Mouse (Mus musculus): ENCODE data around the gene Map1a. TPM values are rescaled to one million over a fixed set of nuclear protein-coding genes. Genes with fewer than 3 reads are reported as not detected.

Gene Map1a
- polyA plus RNA-seq, 1 experiment from 2014 or later: 3.2 TPM

DNA sequence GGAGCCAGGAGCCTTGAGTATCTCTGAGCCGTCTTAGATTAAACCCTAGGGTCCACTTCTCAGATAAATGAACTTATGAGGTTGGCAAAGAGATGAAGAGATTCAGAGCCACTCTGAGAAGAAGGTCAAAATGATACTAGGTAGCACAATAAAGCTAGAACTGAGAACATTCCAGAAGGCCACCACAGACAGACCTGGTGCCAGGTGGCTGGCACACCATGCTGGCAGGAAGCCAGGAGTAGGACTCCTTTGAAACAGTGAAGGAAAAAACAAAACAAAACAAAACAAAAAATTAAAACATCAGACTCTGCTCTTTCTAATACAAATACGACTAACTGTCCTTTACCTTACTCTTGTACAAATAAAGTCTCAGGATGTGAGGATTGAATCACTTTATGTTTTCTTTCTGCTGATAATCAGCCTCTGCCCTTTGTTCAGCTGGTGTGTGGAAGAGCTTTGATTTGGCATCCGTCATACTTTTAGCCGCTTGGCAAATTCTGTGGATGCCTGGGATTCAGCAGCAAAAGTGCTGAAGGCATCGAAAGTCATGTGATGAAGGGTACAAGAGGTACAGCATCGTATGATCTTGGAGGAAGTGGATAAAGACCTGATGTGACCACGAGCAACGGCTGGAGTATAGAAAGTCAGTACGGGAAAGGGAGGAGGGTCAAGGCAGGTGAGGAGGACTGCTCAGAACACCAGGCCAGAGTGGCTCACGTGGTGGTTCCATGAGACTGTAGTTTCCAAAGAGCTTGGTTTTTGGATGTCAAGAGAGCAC lies 34.5 kb downstream of the Map1a start:
- no peak for ATAC-seq (replicated peaks; ENCODE audit: low FRiP score)
- 86% methylated on average over 10 of the region's 10 CpGs for WGBS
- no peaks in the 10 kb centered on the region for H3K27me3 ChIP-seq
- H3K4me1 ChIP-seq: no peaks in the 10 kb centered on the region
- no peaks in the 10 kb centered on the region for H3K9me3 ChIP-seq (replicated peaks)
- H3K4me3 ChIP-seq (replicated peaks): no peak overlapping the region
- no peak overlapping the region for H3K9ac ChIP-seq
- H3K4me2 ChIP-seq: no peak overlapping the region
- no peak overlapping the region for H3K27ac ChIP-seq
- H3K36me3 ChIP-seq: peaks cover 16% of the 10 kb centered on the region

DNA sequence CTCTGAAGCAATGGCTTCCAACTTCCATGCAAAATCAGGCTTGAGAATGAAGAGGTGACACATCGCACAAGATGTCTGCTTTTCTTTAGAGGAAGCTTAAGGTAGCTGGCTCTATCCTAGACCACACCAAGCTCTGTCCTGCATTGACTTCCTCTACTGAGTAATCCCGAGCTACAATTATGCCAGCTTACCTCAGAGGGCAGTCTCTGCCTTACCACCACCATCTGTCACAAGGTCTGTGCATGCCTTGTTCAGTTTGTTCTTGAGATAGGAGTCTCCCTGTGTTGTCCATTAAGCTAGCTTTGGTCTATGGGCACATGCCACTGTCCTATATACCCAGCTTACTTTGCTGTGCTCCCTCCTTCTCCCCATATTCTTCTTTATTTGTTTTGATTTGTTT lies 40.1 kb downstream of the Map1a start:
- no peak for ATAC-seq (replicated peaks; ENCODE audit: low FRiP score)
- Histone ChIP-seq H3K4me1 (no peaks in the 10 kb centered on the region), H3K9ac (no peak overlapping the region)

DNA sequence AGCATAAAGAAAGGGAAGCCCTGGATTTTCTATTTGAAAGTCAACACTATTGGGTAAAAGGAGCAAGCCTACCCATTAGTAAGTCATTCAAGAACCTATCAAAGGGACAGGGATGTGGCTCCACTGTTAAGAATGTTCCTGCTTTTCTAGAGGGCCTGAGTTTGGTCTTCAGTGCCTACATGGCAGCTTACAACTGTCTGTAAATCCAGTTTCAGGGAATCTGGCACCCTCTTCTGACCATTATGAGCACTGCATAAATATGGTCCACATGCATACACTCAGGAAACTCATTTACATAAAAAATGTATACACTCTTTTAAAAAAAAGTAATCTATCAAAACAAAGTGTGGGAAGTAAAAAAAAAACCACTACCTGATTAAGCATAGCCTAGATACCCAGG lies 49.7 kb downstream of the Map1a start:
- ATAC-seq (replicated peaks; ENCODE audit: low FRiP score): no peak
- H3K4me2 ChIP-seq: no peak overlapping the region
- no peaks in the 10 kb centered on the region for H3K27me3 ChIP-seq
- H3K36me3 ChIP-seq: peaks cover 4% of the 10 kb centered on the region; the same call in 1 of the 2 replicates
- H3K9ac ChIP-seq: no peak overlapping the region
- no peak overlapping the region for H3K4me3 ChIP-seq (replicated peaks)
- H3K4me1 ChIP-seq: no peaks in the 10 kb centered on the region
- no peaks in the 10 kb centered on the region for H3K9me3 ChIP-seq (replicated peaks)
- no peak overlapping the region for H3K27ac ChIP-seq

More for the DNA sequence above, 40.1 kb downstream of the Map1a start:
- H3K36me3 ChIP-seq: 0 out of 2 replicates have a peak, but pooled peaks cover 7% of the 10 kb centered on the region
- no peak overlapping the region for H3K27ac ChIP-seq
- WGBS: 86% methylated on average over 2 of the region's 2 CpGs
- no peaks in the 10 kb centered on the region for H3K9me3 ChIP-seq (replicated peaks)
- H3K4me3 ChIP-seq (replicated peaks): no peak overlapping the region
- no peaks in the 10 kb centered on the region for H3K27me3 ChIP-seq
- H3K4me2 ChIP-seq: no peak overlapping the region

DNA sequence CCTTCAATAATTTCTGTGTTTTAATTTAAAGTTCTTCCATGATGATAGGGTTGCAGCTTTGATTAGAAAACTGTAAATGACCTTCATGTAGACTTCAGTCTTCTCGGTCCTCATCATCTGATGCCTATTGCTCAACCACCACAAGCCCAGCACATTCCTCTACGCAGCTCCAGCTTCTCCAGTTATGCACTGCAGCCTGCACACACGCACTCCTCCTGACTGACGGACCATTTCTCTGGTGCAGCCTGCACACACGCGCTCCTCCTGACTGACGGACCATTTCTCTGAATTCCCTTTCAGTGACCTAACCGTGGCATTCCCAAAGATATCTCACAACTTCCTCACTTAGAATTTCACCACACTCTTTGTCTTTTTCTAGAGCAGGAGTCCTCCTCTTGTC lies 63.8 kb downstream of the Map1a start:
- H3K36me3 ChIP-seq: peaks cover 10% of the 10 kb centered on the region; the same call in 1 of the 2 replicates
- no peak overlapping the region for H3K9ac ChIP-seq
- peaks cover 19% of the 10 kb centered on the region for H3K27me3 ChIP-seq
- H3K9me3 ChIP-seq (replicated peaks): no peaks in the 10 kb centered on the region
- no peak for ATAC-seq (replicated peaks; ENCODE audit: low FRiP score)
- no peak overlapping the region for H3K4me2 ChIP-seq
- 59% methylated on average over 8 of the region's 8 CpGs for WGBS
- peaks cover 18% of the 10 kb centered on the region for H3K4me1 ChIP-seq
- no peak overlapping the region for H3K27ac ChIP-seq
- H3K4me3 ChIP-seq (replicated peaks): no peak overlapping the region

DNA sequence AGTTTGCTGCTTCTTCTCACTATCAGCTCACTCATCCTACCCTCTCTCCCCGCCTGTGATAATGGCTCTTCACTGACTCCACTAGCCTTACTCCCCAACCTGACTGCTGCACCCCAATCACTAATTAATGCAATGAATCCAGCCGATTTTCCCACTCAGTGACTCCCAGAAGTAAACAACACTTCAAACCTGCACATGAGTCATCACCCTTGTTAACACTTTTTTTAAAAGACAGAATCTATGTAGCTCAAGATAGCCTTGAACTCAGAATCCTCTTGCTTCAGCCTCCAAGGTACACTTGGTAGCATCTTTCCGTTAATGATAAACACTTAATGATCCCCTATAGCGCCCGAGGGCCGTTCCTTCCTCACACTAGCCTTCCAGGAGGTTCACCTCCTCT lies 65.0 kb downstream of the Map1a start:
- 4% methylated on average over 6 of the region's 6 CpGs for whole genome bisulfite sequencing
- H3K27me3 ChIP-seq: peaks cover 26% of the 10 kb centered on the region
- H3K9me3 ChIP-seq (replicated peaks): no peaks in the 10 kb centered on the region
- no peak for ATAC-seq (replicated peaks; ENCODE audit: low FRiP score)
- peak overlapping the region; percentile 67 for H3K27ac ChIP-seq
- H3K4me3 ChIP-seq (replicated peaks): peak overlapping the region; percentile 79
- H3K9ac ChIP-seq: peak overlapping the region; percentile 82
- peak overlapping the region; percentile 81 for H3K4me2 ChIP-seq
- H3K4me1 ChIP-seq: peaks cover 30% of the 10 kb centered on the region
- peaks cover 8% of the 10 kb centered on the region; the same call in 1 of the 2 replicates for H3K36me3 ChIP-seq

DNA sequence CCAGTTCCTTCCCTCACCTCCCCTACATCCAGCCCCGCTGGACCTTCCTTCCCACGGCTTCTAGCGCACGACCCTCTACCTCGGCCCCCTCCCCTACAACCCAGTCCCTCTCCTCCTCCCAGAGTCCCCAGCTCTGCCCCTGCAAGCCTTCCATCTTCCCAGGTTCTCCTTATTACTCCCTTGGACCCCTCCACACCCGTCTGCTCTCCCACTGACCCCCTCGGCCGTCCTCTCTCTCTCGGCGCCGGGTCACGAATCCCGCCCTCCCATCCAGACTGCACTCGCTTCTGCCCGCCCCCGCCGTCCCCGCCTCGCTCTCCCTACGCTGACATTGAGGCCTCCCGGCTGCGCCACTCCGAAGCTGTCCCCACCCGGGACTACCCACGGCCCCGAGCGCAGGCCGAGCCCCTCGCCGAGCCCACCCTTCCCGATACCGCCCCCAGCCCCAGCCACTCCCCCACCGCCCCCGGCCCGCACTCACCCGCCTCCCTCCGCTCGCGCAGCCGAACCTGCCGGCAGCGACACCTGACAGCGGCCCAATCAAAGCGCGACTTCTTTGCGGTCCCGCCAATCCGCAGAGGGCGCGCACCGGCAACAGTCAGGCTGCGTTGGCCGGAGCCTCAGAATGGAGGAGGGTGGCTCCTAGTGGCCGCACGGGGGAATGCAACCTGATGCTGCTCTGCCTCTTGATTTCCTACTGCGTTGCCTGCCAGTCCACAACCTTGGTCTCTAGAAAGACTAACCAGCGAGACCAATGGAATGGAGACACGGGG lies 65.6 kb downstream of the Map1a start, which contains the start of gene Ppip5k1:
TSS of gene Ppip5k1 (minus strand) at position 577 of the 773 bp plus-strand sequence.
- peak within 1 kb of the TSS; percentile 79 for H3K4me3 ChIP-seq (replicated peaks)
- peaks cover 2% of the 10 kb centered on the region; the same call in 1 of the 2 replicates for H3K36me3 ChIP-seq
- WGBS: 1% methylated on average over 58 of the region's 58 CpGs
- peaks cover 33% of the 10 kb centered on the region for H3K4me1 ChIP-seq
- H3K9ac ChIP-seq: peak within 1 kb of the TSS; percentile 82
- peaks cover 31% of the 10 kb centered on the region for H3K27me3 ChIP-seq
- ATAC-seq (replicated peaks; ENCODE audit: low FRiP score): peak; percentile 97
- peak within 1 kb of the TSS; percentile 81 for H3K4me2 ChIP-seq
- H3K27ac ChIP-seq: peak within 1 kb of the TSS; percentile 67
- H3K9me3 ChIP-seq (replicated peaks): no peaks in the 10 kb centered on the region

DNA sequence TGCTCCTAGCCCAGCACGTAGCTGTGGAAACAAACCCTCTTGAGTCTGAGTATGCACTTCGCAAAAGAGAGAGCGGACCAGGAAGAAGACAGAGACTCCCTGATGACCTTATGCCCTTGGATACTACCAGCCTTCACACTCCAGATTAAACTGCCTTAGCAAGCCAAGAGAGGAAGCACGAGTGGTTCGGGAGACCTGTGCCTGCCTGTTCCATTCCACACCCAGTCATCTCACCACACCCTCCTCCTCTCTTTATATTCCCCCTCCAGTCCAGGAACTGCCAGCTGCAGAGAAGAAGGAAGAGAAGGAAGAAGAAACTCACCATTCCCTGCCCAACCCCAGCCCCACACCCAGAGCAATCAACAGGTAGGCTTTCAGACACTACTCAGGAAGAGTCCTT lies 68.1 kb downstream of the Map1a start, which contains the start of gene Ckmt1:
TSS of gene Ckmt1 (plus strand) at position 221 of the 400 bp plus-strand sequence.
- Histone ChIP-seq H3K27me3 (peaks cover 31% of the 10 kb centered on the region), H3K27ac (peak within 1 kb of the TSS; percentile 14; the same call in 1 of the 2 replicates), H3K4me1 (peaks cover 33% of the 10 kb centered on the region), H3K4me3 (replicated peaks) (peak within 1 kb of the TSS; percentile 33), H3K4me2 (peak within 1 kb of the TSS; percentile 61), H3K9me3 (replicated peaks) (no peaks in the 10 kb centered on the region), H3K9ac (0 out of 2 replicates have a peak within 1 kb of the TSS, but pooled peaks have one; percentile 0), H3K36me3 (no peaks in the 10 kb centered on the region)
- WGBS: 46% methylated on average over 5 of the region's 5 CpGs
- ATAC-seq (replicated peaks; ENCODE audit: low FRiP score): no peak

DNA sequence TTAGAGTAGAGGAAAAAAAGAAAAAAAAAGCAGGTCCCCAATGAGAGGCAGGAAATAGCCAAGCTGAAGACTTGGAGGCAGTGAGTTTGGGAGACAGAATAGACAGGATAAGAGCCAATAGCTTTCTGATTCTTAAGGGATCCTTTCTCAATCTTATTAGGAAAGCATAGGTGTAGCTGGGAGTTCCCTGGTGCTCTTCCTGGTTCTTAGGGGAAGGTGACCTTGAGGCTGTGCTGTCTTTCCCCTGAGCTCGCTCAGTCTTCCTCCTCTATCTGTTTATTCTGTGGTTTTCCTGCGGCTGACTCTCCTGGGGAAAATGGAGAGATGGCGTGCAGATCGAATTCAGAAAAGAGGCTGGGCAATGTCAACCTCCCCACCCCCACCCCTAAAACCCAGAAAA lies 68.6 kb downstream of the Map1a start:
- H3K36me3 ChIP-seq: no peaks in the 10 kb centered on the region

DNA sequence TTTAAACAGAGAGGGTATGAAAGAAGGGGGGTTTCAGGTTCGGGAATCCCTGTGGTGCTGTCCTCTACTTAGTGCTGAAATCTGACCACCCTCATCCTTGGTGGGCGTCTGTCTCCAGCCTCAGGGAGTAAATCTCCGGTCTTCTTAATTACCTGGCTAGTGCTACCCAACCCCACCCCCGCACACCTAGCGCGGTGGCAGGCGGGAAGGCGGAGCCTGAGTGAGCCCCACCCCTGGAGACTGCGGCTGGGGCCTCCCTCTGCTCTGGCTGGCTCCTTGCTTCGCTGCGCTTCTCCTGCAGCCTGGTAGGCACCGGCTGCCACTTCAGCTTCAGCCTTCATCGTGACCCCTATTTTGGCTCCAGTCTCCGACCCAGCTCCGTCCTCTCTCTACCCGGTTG lies 69.0 kb downstream of the Map1a start:
- Histone ChIP-seq H3K9me3 (replicated peaks) (no peaks in the 10 kb centered on the region), H3K27me3 (peaks cover 31% of the 10 kb centered on the region), H3K9ac (0 out of 2 replicates have a peak overlapping the region, but pooled peaks have one; percentile 0), H3K4me3 (replicated peaks) (peak overlapping the region; percentile 33), H3K27ac (peak overlapping the region; percentile 14; the same call in 1 of the 2 replicates), H3K4me2 (peak overlapping the region; percentile 61), H3K36me3 (no peaks in the 10 kb centered on the region), H3K4me1 (peaks cover 33% of the 10 kb centered on the region)
- 0% methylated on average over 16 of the region's 16 CpGs for WGBS
- peak; percentile 75 for ATAC-seq (replicated peaks; ENCODE audit: low FRiP score)

More for the DNA sequence above, 68.6 kb downstream of the Map1a start:
- no peaks in the 10 kb centered on the region for H3K9me3 ChIP-seq (replicated peaks)
- H3K27me3 ChIP-seq: peaks cover 31% of the 10 kb centered on the region
- H3K27ac ChIP-seq: peak overlapping the region; percentile 14; the same call in 1 of the 2 replicates
- H3K4me3 ChIP-seq (replicated peaks): peak overlapping the region; percentile 33
- H3K9ac ChIP-seq: no peak overlapping the region
- H3K4me2 ChIP-seq: peak overlapping the region; percentile 61
- WGBS: 0% methylated on average over 4 of the region's 4 CpGs
- ATAC-seq (replicated peaks; ENCODE audit: low FRiP score): no peak
- peaks cover 33% of the 10 kb centered on the region for H3K4me1 ChIP-seq

DNA sequence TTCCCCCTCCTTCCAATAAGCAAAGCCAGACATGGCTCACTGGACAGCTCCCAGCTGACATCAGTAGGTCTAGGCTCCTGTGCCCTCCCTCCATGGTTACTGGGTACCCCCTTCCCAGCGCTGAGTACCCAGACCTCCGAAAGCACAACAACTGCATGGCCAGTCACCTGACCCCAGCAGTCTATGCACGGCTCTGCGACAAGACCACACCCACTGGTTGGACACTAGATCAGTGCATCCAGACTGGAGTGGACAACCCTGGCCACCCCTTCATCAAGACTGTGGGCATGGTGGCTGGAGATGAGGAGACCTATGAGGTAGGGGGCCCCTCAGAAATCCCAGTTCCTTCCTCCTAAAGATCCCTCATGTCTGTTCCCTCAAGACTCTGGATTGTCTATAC lies 70.1 kb downstream of the Map1a start:
- Histone ChIP-seq H3K4me2 (no peak overlapping the region), H3K27ac (no peak overlapping the region), H3K4me1 (peaks cover 27% of the 10 kb centered on the region), H3K36me3 (no peaks in the 10 kb centered on the region), H3K27me3 (peaks cover 31% of the 10 kb centered on the region), H3K4me3 (replicated peaks) (no peak overlapping the region), H3K9ac (no peak overlapping the region), H3K9me3 (replicated peaks) (no peaks in the 10 kb centered on the region)
- 30% methylated on average over 4 of the region's 4 CpGs for WGBS
- ATAC-seq (replicated peaks; ENCODE audit: low FRiP score): no peak
